Mouse (Mus musculus): ENCODE measurements at regions not wholly inside any gene's neighbourhood (a gene's known extent, or its start where the extent isn't known, plus 50 kb on each side); places are given as distances from the start of the nearest gene placed in this dataset.

- TF ChIP-seq EP300 (IDR thresholded peaks at IDR 0.05; ENCODE audit: low read depth) (no peak), CTCF (IDR thresholded peaks at IDR 0.05; ENCODE audit: low read depth) (no peak)
Observed at GRCm38 (mm10) chr9:52853338-52853737, 173.8 kb upstream of the AI593442 start.
